Mouse (Mus musculus) left cerebral cortex, postnatal 36 days (tissue): ENCODE results near the gene Lama2. TPM values are rescaled to one million over a fixed set of nuclear protein-coding genes. Genes with fewer than 3 reads are reported as not detected.
"Not testable (repeated sequence)": the region's sequence is repeated elsewhere in the genome, so short reads cannot be mapped to it uniquely, and the experiment has no call there.

Experiments
- DNase-seq, 2 experiments: peaks; one replicate each; pipeline ENCODE4 v3.0.0; 2021 to 2022; ENCODE audit warnings: low spot score in 2 of 2, mixed read lengths in 1 of 2
- intact Hi-C: fragments of 180-260 bp; cut with DNase I; formaldehyde crosslinking; loops from one replicate; pipeline ENCODE4 v1.15.1; 2025
- total RNA-seq, 2 experiments: library from RNA; stranded (reverse); gene quantifications; 2 replicates each; pipeline ENCODE4 v1.2.3; 2021

Gene Lama2
- total RNA-seq, 2 experiments from 2014 or later = 7.4 to 7.8 TPM

- intact Hi-C loops = no loop called here
- no peak for DNase-seq
Measured at GRCm38 (mm10) chr10:27068794-27069435, 550.6 kb downstream of the Lama2 start.

- intact Hi-C loops = no loop called here
- DNase-seq = no peak
Measured at GRCm38 (mm10) chr10:27063671-27064070, 555.9 kb downstream of the Lama2 start.

GRCm38 (mm10) chr10:27054488-27054887, 565.1 kb downstream of the Lama2 start:
- DNase-seq = no peak
- intact Hi-C loops = no loop called here

GRCm38 (mm10) chr10:27047196-27047595, 572.4 kb downstream of the Lama2 start:
- intact Hi-C loops = no loop called here
- DNase-seq = no peak

GRCm38 (mm10) chr10:27041812-27042211, 577.7 kb downstream of the Lama2 start:
- DNase-seq = no peak
- intact Hi-C loops = no loop called here

- intact Hi-C loops = no loop called here
- no peak for DNase-seq
Measured at GRCm38 (mm10) chr10:27022707-27023106, 596.9 kb downstream of the Lama2 start.

- intact Hi-C loops = no loop called here
- DNase-seq = no peak
Measured at GRCm38 (mm10) chr10:27012804-27013365, 606.7 kb downstream of the Lama2 start.

GRCm38 (mm10) chr10:27007364-27007763, 612.2 kb downstream of the Lama2 start:
- no peak for DNase-seq
- intact Hi-C loops = no loop called here

GRCm38 (mm10) chr10:27005716-27006115, 613.8 kb downstream of the Lama2 start:
- intact Hi-C loops = no loop called here
- DNase-seq = no peak

GRCm38 (mm10) chr10:27001554-27002178, 617.9 kb downstream of the Lama2 start:
- DNase-seq = no peak
- intact Hi-C loops = no loop called here

- DNase-seq = no peak
- intact Hi-C loops = loop anchor here (5.0 kb wide), 1 partner anchor 284 kb away; no protein-coding TSS in a partner anchor
Measured at GRCm38 (mm10) chr10:26996684-26997083, 622.9 kb downstream of the Lama2 start.

GRCm38 (mm10) chr10:26995987-26996386, 623.6 kb downstream of the Lama2 start:
- intact Hi-C loops = loop anchor here (2.0 to 5.0 kb wide), 2 partner anchors 77 to 284 kb away; no protein-coding TSS in a partner anchor
- no peak for DNase-seq

GRCm38 (mm10) chr10:26995182-26995975, 624.2 kb downstream of the Lama2 start:
- intact Hi-C loops = loop anchor here (2.0 to 5.0 kb wide), 2 partner anchors 77 to 283 kb away; no protein-coding TSS in a partner anchor

GRCm38 (mm10) chr10:26993971-26994761, 625.4 kb downstream of the Lama2 start:
- intact Hi-C loops = loop anchor here (2.0 to 5.0 kb wide), 2 partner anchors 75 to 622 kb away; no protein-coding TSS in a partner anchor
- no peak for DNase-seq

More at GRCm38 (mm10) chr10:26995182-26995975, 624.2 kb downstream of the Lama2 start:
- peak; percentile 25 to 36 for DNase-seq

- intact Hi-C loops = no loop called here
- DNase-seq = no peak
Measured at GRCm38 (mm10) chr10:26985451-26985850, 634.1 kb downstream of the Lama2 start.

GRCm38 (mm10) chr10:26984082-26984481, 635.5 kb downstream of the Lama2 start:
- intact Hi-C loops, DNase-seq: not testable (repeated sequence)

- no peak for DNase-seq
- intact Hi-C loops = no loop called here
Measured at GRCm38 (mm10) chr10:26983583-26983982, 636.0 kb downstream of the Lama2 start.

- intact Hi-C loops = no loop called here
- no peak for DNase-seq
Measured at GRCm38 (mm10) chr10:26982621-26983020, 636.9 kb downstream of the Lama2 start.

GRCm38 (mm10) chr10:26975372-26975771, 644.2 kb downstream of the Lama2 start:
- intact Hi-C loops = no loop called here
- no peak for DNase-seq
